Mouse (Mus musculus): ENCODE data around the gene Neu1. TPM values are rescaled to one million over a fixed set of nuclear protein-coding genes. Genes with fewer than 3 reads are reported as not detected.
"Not testable (repeated sequence)": the region's sequence is repeated elsewhere in the genome, so short reads cannot be mapped to it uniquely, and the experiment has no call there.

The Neu1 gene
- polyA plus RNA-seq, 1 experiment from 2014 or later: 11.6 TPM

DNA sequence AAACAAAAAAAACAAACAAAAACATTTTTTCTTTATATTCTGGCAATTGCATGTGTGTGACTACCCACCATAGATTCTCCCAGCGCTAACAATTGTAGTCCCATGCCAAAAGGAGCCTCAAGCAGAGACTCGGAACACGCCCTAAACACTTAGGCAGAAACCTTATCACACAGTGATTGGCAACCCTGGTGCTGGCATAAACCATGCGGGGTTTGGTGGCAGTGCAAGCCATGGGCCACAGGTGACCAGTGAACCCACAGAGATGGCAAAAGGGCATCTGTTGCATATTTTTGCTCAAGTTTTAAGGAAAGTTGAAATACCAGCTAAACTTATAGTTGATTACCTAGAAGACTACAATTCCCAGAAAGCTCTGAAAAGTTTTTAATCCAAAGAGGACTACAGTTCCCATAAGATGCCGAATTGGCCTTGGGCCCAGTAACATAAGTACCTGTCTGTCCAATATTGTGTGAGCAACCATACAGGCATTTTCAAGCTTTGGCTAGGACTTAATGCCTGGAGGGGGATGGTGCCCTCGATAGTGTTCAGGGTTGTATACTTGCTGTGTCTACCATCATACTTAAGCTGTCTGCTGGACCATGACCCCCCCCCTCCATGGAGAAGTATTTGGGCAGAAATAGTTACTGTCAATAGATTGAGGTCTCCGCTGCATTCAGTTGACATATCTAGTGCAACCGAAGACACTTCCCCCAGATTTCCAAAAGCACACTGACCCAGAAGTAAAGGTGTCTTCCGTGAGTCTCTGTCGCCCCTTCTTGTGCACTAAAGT lies 33.5 kb upstream of the Neu1 start:
- Histone ChIP-seq H3K9ac (peak overlapping the region; percentile 96), H3K27me3 (ENCODE audit: insufficient read depth, low read length) (no peaks in the 10 kb centered on the region), H3K4me1 (ENCODE audit: insufficient read depth) (peaks cover 11% of the 10 kb centered on the region; the same call in 1 of the 2 replicates), H3K4me2 (peak overlapping the region; percentile 86), H3K4me3 (ENCODE audit: low read depth, low read length) (peak overlapping the region; percentile 89), H3K27ac (ENCODE audit: low read depth) (peak overlapping the region; percentile 98), H3K9me3 (ENCODE audit: low read depth, low read length) (no peaks in the 10 kb centered on the region), H3K36me3 (ENCODE audit: insufficient read depth) (peaks cover 23% of the 10 kb centered on the region)
- DNase-seq (peak; percentile 84), ATAC-seq (ENCODE audit: insufficient read depth) (peak; percentile 11; the same call in 1 of the 2 replicates)
- TF ChIP-seq CTCF (IDR thresholded peaks at IDR 0.05; ENCODE audit: low read depth): no peak
- WGBS: 10% methylated on average over 10 of the region's 10 CpGs

DNA sequence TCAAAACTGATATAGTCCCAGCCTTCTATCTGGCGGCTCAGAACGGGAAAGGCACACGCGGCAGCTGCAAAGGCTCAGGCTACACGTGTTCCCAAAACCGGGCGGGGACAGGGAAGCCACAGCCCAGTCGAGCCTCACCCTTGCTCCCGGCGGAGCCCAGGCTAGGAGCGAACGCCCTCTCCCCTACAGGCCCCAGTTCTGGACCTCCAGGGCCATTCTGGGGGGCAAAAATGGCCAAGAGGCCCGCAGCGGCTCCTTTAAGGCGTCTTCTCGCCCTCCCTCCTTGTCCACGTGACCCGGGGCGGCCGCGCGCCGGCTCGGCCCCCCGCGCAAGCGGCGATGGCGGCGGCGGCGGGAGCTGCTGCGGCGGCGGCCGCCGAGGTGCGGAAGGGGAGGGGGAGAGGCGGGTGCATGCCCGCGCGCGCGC lies 32.9 kb upstream of the Neu1 start, which contains the start of the genes C2 and Ehmt2:
Gene C2, minus strand, starts transcription at position 106 of the 427 bp plus-strand sequence.
Gene Ehmt2, plus strand, starts transcription at position 310 of the 427 bp plus-strand sequence.
- H3K9me3 ChIP-seq (ENCODE audit: low read depth, low read length): no peaks in the 10 kb centered on the region
- ATAC-seq (ENCODE audit: insufficient read depth) (peak; percentile 76), DNase-seq (peak; percentile 91)
- peak within 1 kb of the TSS; percentile 89 for H3K4me3 ChIP-seq (ENCODE audit: low read depth, low read length)
- peak within 1 kb of the TSS; percentile 96 for H3K9ac ChIP-seq
- peak within 1 kb of the TSS; percentile 86 for H3K4me2 ChIP-seq
- WGBS: 1% methylated on average over 38 of the region's 44 CpGs
- peaks cover 29% of the 10 kb centered on the region for H3K36me3 ChIP-seq (ENCODE audit: insufficient read depth)
- peak within 1 kb of the TSS; percentile 98 for H3K27ac ChIP-seq (ENCODE audit: low read depth)
- peaks cover 11% of the 10 kb centered on the region; the same call in 1 of the 2 replicates for H3K4me1 ChIP-seq (ENCODE audit: insufficient read depth)
- TF ChIP-seq CTCF (IDR thresholded peaks at IDR 0.05; ENCODE audit: low read depth): no peak
- no peaks in the 10 kb centered on the region for H3K27me3 ChIP-seq (ENCODE audit: insufficient read depth, low read length)

DNA sequence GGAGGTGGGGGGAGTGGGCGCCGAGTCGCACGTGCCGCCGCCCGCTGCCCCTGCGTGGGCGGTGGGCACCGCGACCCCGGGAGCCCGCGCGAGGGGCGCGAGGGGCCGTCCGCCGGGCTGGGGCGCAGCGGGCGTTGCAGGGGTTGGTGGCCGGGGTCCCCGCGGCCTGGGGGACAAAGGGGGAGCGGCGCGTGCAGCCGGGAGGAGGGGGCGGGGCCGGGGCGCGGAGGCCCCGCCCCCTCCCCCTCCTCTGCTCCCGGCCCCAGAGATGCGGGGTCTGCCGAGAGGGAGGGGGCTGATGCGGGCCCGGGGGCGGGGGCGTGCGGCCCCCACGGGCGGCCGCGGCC lies 32.4 kb upstream of the Neu1 start:
- DNase-seq: peak; percentile 62

DNA sequence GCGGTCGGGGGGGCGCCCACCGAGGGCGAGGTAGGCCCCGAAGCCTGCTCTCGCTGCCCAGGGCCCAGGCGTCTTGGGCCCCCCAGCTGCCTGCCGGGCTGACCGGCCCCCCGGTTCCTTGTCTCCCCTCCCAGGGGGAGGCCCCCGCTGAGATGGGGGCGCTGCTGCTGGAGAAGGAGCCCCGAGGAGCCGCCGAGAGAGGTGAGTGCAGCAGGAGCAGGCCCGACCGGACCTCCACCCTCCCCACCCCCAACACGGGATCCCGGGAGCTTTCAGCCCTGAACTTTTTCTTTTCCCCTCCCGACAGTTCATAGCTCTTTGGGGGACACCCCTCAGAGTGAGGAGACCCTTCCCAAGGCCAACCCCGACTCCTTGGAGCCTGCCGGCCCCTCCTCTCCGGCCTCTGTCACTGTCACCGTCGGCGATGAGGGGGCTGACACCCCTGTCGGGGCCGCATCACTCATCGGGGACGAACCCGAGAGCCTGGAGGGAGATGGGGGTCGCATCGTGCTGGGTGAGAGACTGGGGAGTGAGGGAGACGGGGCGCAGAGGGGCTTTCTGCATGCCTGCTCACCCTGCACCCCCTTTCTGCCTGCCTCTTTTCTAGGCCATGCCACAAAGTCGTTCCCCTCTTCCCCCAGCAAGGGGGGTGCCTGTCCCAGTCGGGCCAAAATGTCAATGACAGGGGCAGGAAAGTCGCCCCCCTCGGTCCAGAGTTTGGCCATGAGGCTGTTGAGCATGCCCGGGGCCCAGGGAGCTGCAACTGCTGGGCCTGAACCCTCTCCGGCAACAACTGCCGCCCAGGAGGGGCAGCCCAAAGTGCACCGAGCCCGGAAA lies 31.8 kb upstream of the Neu1 start:
- H3K9me3 ChIP-seq (ENCODE audit: low read depth, low read length): no peaks in the 10 kb centered on the region
- peaks cover 38% of the 10 kb centered on the region for H3K36me3 ChIP-seq (ENCODE audit: insufficient read depth)
- peak overlapping the region; percentile 86 for H3K4me2 ChIP-seq
- no peak for TF ChIP-seq CTCF (IDR thresholded peaks at IDR 0.05; ENCODE audit: low read depth)
- peak overlapping the region; percentile 89 for H3K4me3 ChIP-seq (ENCODE audit: low read depth, low read length)
- DNase-seq (peak; percentile 43), ATAC-seq (ENCODE audit: insufficient read depth) (no peak; the same call in 1 of the 2 replicates)
- H3K9ac ChIP-seq: peak overlapping the region; percentile 96
- under 1% methylated on average over 44 of the region's 45 CpGs for WGBS
- no peaks in the 10 kb centered on the region for H3K27me3 ChIP-seq (ENCODE audit: insufficient read depth, low read length)
- H3K27ac ChIP-seq (ENCODE audit: low read depth): peak overlapping the region; percentile 98
- H3K4me1 ChIP-seq (ENCODE audit: insufficient read depth): peaks cover 11% of the 10 kb centered on the region; the same call in 1 of the 2 replicates

More for the DNA sequence above, 32.4 kb upstream of the Neu1 start:
- H3K9me3 ChIP-seq (ENCODE audit: low read depth, low read length): no peaks in the 10 kb centered on the region
- WGBS: under 1% methylated on average over 45 of the region's 47 CpGs
- no peak for ATAC-seq (ENCODE audit: insufficient read depth)
- H3K4me2 ChIP-seq: peak overlapping the region; percentile 86
- no peak for TF ChIP-seq CTCF (IDR thresholded peaks at IDR 0.05; ENCODE audit: low read depth)
- H3K4me3 ChIP-seq (ENCODE audit: low read depth, low read length): peak overlapping the region; percentile 89
- no peaks in the 10 kb centered on the region for H3K27me3 ChIP-seq (ENCODE audit: insufficient read depth, low read length)
- H3K27ac ChIP-seq (ENCODE audit: low read depth): peak overlapping the region; percentile 98
- H3K36me3 ChIP-seq (ENCODE audit: insufficient read depth): peaks cover 34% of the 10 kb centered on the region
- H3K4me1 ChIP-seq (ENCODE audit: insufficient read depth): peaks cover 11% of the 10 kb centered on the region; the same call in 1 of the 2 replicates
- peak overlapping the region; percentile 96 for H3K9ac ChIP-seq

DNA sequence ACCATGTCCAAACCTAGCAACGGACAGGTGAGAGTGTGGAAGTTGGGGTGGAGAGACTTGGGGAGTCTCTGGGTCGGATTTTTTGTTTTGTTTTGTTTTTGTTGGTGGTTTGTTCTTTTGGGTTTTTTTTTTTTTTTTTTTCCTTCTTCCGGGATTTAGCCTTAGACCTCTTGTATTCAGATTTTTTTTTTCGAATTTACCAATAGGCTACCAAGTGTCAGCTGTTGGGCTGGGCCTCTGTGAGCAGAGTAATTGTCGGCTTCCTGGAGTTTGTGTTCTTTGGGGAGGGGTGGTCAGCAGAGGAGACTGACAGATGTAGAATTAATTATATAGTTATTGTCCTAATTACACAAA lies 31.2 kb upstream of the Neu1 start:
- ATAC-seq (ENCODE audit: insufficient read depth): no peak
- DNase-seq: no peak
- peak overlapping the region; percentile 98 for H3K27ac ChIP-seq (ENCODE audit: low read depth)
- H3K4me3 ChIP-seq (ENCODE audit: low read depth, low read length): peak overlapping the region; percentile 89
- WGBS: 0% methylated on average over 5 of the region's 5 CpGs
- peaks cover 11% of the 10 kb centered on the region; the same call in 1 of the 2 replicates for H3K4me1 ChIP-seq (ENCODE audit: insufficient read depth)
- H3K9ac ChIP-seq: peak overlapping the region; percentile 96
- H3K36me3 ChIP-seq (ENCODE audit: insufficient read depth): peaks cover 43% of the 10 kb centered on the region
- TF ChIP-seq CTCF (IDR thresholded peaks at IDR 0.05; ENCODE audit: low read depth): no peak
- peak overlapping the region; percentile 86 for H3K4me2 ChIP-seq
- no peaks in the 10 kb centered on the region for H3K27me3 ChIP-seq (ENCODE audit: insufficient read depth, low read length)
- no peaks in the 10 kb centered on the region for H3K9me3 ChIP-seq (ENCODE audit: low read depth, low read length)

DNA sequence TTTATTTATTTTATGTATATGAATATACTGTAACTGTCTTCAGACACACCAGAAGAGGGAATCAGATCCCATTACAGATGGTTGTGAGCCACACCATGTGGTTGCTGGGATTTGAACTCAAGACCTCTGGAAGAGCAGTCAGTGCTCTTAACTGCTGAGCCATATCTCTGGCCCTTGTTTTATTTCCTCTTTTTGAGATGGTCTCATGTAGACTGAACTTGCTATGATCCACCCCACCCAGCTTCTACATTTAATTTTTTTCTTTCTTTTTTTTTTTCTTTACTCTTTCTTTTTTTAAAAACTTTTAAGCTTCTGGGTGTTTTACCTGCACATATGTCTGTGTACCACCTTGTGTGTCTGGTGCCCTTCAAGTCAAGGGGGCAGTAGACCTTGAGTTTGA lies 30.2 kb upstream of the Neu1 start:
- not testable (repeated sequence) for H3K4me2 ChIP-seq

DNA sequence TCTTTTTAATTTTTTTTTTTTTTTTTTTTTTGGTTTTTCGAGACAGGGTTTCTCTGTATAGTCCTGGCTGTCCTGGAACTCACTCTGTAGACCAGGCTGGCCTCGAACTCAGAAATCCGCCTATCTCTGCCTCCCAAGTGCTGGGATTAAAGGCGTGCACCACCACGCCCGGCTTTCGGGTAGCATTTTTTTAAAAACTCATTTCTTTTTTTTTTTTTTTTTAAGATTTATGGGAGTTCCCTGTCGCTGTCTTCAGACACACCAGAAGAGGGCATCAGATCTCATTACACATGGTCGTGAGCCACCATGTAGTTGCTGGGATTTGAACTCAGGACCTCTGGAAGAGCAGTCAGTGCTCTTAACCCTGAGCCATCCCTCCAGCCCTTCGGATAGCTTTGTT lies 29.1 kb upstream of the Neu1 start:
- DNase-seq; H3K27me3 ChIP-seq (ENCODE audit: insufficient read depth, low read length); H3K9me3 ChIP-seq (ENCODE audit: low read depth, low read length); H3K27ac ChIP-seq (ENCODE audit: low read depth); H3K4me3 ChIP-seq (ENCODE audit: low read depth, low read length); H3K4me2 ChIP-seq; H3K9ac ChIP-seq; ATAC-seq (ENCODE audit: insufficient read depth); H3K4me1 ChIP-seq (ENCODE audit: insufficient read depth): not testable (repeated sequence)
- peaks cover 52% of the 10 kb centered on the region for H3K36me3 ChIP-seq (ENCODE audit: insufficient read depth)
- WGBS: 85% methylated on average over 9 of the region's 10 CpGs

More for the DNA sequence above, 30.2 kb upstream of the Neu1 start:
- not testable (repeated sequence) for H3K27me3 ChIP-seq (ENCODE audit: insufficient read depth, low read length); DNase-seq; H3K9me3 ChIP-seq (ENCODE audit: low read depth, low read length); ATAC-seq (ENCODE audit: insufficient read depth); H3K27ac ChIP-seq (ENCODE audit: low read depth); H3K9ac ChIP-seq
- H3K36me3 ChIP-seq (ENCODE audit: insufficient read depth): peaks cover 49% of the 10 kb centered on the region
- H3K4me3 ChIP-seq (ENCODE audit: low read depth, low read length): 0 out of 2 replicates have a peak overlapping the region, but pooled peaks have one; percentile 4
- peaks cover 11% of the 10 kb centered on the region; the same call in 1 of the 2 replicates for H3K4me1 ChIP-seq (ENCODE audit: insufficient read depth)
